Mouse (Mus musculus) C2C12 (cell line): ENCODE results near the gene Sirt2.

Experiments used
- CTCF ChIP-seq: IDR thresholded peaks from one replicate; pipeline ENCODE4 v1.5.1; 2011; ENCODE audit not compliant: control insufficient read depth, insufficient read depth, insufficient read length
- USF1 ChIP-seq: IDR thresholded peaks from one replicate; pipeline ENCODE4 v1.6.1; 2011; ENCODE audit warnings: low read depth, mild to moderate bottlenecking, control low read depth, moderate library complexity

DNA sequence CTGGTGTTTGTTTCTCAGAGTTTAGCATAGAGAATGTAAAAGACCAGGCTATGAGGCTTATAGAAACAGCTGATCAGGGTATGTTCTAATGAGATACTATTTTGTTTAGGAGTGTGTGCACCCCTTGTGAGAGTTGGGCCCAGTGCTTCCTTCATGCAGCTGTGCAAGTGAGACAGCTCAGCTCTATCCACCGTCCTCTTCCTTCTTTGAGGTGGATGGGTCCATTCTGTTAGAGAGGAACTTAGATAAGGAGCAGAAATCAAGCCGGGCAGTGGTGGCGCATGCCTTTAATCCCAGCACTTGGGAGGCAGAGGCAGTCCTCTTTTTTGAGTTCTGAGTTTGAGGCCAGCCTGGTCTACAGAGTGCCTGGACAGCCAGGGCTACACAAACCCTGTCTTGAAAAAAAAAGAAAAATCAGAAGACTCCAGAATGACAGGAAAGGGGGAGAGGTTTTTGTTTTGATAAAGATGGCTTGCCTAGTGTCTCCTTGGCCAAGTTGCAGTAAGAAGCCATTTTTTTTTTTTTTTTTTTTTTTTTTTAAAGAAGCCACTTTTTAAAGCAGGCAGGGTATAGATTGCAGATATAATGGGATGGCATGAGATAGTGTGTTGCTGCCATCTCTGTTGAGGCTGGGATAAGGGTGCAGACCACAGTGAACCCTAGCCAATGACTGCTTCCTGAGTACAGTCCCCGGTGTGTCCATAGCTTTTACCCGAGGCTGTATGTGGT lies 47.9 kb downstream of the Sirt2 start:
- TF ChIP-seq CTCF = no peak
- TF ChIP-seq USF1 = no peak
